Mouse (Mus musculus): Measurements from ENCODE around the gene Foxp1. TPM values are rescaled to one million over a fixed set of nuclear protein-coding genes. Genes with fewer than 3 reads are reported as not detected.

Foxp1 gene
- polyA plus RNA-seq, 1 experiment from 2014 or later = 38.0 TPM

DNA sequence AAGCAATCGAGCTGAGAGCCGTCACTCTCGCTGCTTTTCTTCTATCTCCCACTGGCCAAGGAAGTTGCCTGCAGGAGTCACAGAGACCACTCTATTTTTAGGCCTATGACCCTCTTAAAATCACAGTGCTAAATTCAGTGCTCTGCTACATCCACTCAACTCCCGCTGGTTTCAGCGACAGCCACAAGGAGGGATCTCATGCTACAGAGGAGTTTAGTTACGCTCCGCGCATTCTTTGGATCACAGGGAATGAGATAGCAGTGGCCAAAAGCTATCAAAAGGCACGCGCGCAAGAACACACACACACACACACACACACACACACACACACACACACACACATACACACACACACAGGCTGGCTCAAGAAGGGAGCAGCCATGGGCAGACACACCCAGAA lies 321.9 kb downstream of the Foxp1 start:
- H3K9me3 ChIP-seq (replicated peaks; ENCODE audit: low read length) = no peaks in the 10 kb centered on the region
- DNase-seq (ENCODE audit: low spot score) (peak; percentile 65), ATAC-seq (replicated peaks; ENCODE audit: low FRiP score, low read depth) (no peak)
- peaks cover 26% of the 10 kb centered on the region for H3K4me1 ChIP-seq (replicated peaks; ENCODE audit: insufficient read depth, low read length)
- H3K9ac ChIP-seq (ENCODE audit: low read depth, low read length) = no peak overlapping the region
- H3K36me3 ChIP-seq (ENCODE audit: insufficient read depth, low read length) = no peaks in the 10 kb centered on the region
- no peak overlapping the region for H3K4me3 ChIP-seq (replicated peaks; ENCODE audit: low read depth, low read length)
- no peaks in the 10 kb centered on the region for H3K27me3 ChIP-seq (ENCODE audit: insufficient read depth, low read length)
- WGBS = 15% methylated on average over 11 of the region's 11 CpGs
- TF ChIP-seq CTCF (IDR thresholded peaks at IDR 0.05; ENCODE audit: low read depth) = peak; percentile 37; the same call in 1 of the 2 replicates
- H3K4me2 ChIP-seq (ENCODE audit: low read length) = peak overlapping the region; percentile 5; the same call in 1 of the 2 replicates
- H3K27ac ChIP-seq = no peak overlapping the region

DNA sequence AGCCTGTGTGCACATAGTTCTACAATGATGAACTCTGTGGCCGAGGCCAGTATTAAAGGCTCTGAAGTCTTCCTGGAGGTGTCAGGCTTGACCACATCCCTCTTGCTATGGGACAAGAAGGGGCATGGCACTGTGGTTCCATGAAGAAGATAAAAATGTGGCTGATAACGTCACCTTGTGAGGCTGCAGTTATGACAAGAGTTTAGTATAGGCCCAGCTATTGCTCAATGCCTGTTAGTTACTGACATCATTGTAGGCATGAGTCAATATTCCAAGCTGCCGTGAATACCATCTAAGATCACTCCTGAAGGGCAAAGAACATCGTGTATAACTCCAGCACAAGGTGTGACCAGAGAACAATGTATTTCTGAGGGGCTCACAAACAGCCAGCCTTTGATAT lies 323.2 kb downstream of the Foxp1 start:
- H3K4me3 ChIP-seq (replicated peaks; ENCODE audit: low read depth, low read length) = no peak overlapping the region
- ATAC-seq (replicated peaks; ENCODE audit: low FRiP score, low read depth) (no peak), DNase-seq (ENCODE audit: low spot score) (no peak)
- H3K9ac ChIP-seq (ENCODE audit: low read depth, low read length) = no peak overlapping the region
- WGBS = 81% methylated on average over 4 of the region's 4 CpGs
- H3K27me3 ChIP-seq (ENCODE audit: insufficient read depth, low read length) = no peaks in the 10 kb centered on the region
- H3K9me3 ChIP-seq (replicated peaks; ENCODE audit: low read length) = no peaks in the 10 kb centered on the region
- H3K27ac ChIP-seq = no peak overlapping the region
- H3K36me3 ChIP-seq (ENCODE audit: insufficient read depth, low read length) = no peaks in the 10 kb centered on the region
- no peak overlapping the region for H3K4me2 ChIP-seq (ENCODE audit: low read length)
- peaks cover 16% of the 10 kb centered on the region for H3K4me1 ChIP-seq (replicated peaks; ENCODE audit: insufficient read depth, low read length)
- TF ChIP-seq CTCF (IDR thresholded peaks at IDR 0.05; ENCODE audit: low read depth) = no peak

DNA sequence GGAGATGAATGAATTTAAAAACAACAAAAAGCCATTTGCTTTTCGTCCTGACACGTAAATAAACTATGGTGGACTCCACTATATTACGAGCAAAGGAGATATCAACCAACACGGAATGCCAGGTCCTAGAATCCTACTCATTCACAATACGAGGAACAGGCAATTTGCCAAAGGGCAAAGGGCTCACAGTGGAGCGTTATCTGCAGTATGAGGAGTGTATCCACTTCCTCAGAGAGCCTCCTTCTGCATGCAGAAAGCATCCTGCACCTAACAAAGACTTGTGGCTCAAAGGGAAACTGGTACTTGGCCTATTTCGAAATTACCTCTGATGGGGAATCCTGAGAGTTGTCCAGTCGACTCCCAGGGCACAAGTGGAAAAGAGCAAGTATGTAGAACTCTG lies 328.8 kb downstream of the Foxp1 start:
- H3K9me3 ChIP-seq (replicated peaks; ENCODE audit: low read length) = no peaks in the 10 kb centered on the region
- H3K4me1 ChIP-seq (replicated peaks; ENCODE audit: insufficient read depth, low read length) = no peaks in the 10 kb centered on the region
- no peak overlapping the region for H3K9ac ChIP-seq (ENCODE audit: low read depth, low read length)
- WGBS = 37% methylated on average over 8 of the region's 8 CpGs
- ATAC-seq (replicated peaks; ENCODE audit: low FRiP score, low read depth) = no peak
- no peak for TF ChIP-seq CTCF (IDR thresholded peaks at IDR 0.05; ENCODE audit: low read depth)
- H3K36me3 ChIP-seq (ENCODE audit: insufficient read depth, low read length) = no peaks in the 10 kb centered on the region
- H3K4me3 ChIP-seq (replicated peaks; ENCODE audit: low read depth, low read length) = no peak overlapping the region
- no peaks in the 10 kb centered on the region for H3K27me3 ChIP-seq (ENCODE audit: insufficient read depth, low read length)
- DNase-seq (ENCODE audit: low spot score) = no peak
- H3K27ac ChIP-seq = no peak overlapping the region
- H3K4me2 ChIP-seq (ENCODE audit: low read length) = no peak overlapping the region

DNA sequence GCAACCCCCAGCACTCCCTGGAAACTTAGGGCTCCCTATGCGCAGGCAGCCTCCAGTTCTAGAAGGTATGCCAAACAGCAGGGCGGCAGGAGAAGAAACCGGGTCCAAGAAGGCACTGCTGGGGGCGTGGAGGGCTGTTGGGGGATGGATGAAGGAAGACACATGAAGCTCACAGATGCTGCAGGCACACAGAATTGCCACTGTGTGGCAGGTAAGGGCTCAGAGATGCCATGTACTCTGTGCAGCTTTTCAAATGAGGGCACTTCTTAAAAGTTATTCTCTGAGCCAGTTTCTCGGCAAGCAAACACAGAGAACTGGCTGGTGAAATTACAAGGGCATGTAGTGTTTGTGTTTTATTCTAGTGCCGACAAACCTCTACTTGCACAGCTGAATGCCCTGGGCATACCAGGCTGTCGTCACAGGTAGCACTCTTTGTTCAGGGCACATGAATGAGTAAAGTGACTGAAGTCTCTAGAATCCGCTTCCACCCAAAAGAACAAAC lies 330.8 kb downstream of the Foxp1 start:
- H3K4me1 ChIP-seq (replicated peaks; ENCODE audit: insufficient read depth, low read length) = no peaks in the 10 kb centered on the region
- H3K4me2 ChIP-seq (ENCODE audit: low read length) = no peak overlapping the region
- 60% methylated on average over 8 of the region's 8 CpGs for WGBS
- DNase-seq (ENCODE audit: low spot score) (no peak), ATAC-seq (replicated peaks; ENCODE audit: low FRiP score, low read depth) (no peak)
- no peak overlapping the region for H3K4me3 ChIP-seq (replicated peaks; ENCODE audit: low read depth, low read length)
- no peaks in the 10 kb centered on the region for H3K27me3 ChIP-seq (ENCODE audit: insufficient read depth, low read length)
- no peaks in the 10 kb centered on the region for H3K9me3 ChIP-seq (replicated peaks; ENCODE audit: low read length)
- TF ChIP-seq CTCF (IDR thresholded peaks at IDR 0.05; ENCODE audit: low read depth) = peak; percentile 34; the same call in 1 of the 2 replicates
- H3K36me3 ChIP-seq (ENCODE audit: insufficient read depth, low read length) = no peaks in the 10 kb centered on the region
- no peak overlapping the region for H3K27ac ChIP-seq
- H3K9ac ChIP-seq (ENCODE audit: low read depth, low read length) = no peak overlapping the region

DNA sequence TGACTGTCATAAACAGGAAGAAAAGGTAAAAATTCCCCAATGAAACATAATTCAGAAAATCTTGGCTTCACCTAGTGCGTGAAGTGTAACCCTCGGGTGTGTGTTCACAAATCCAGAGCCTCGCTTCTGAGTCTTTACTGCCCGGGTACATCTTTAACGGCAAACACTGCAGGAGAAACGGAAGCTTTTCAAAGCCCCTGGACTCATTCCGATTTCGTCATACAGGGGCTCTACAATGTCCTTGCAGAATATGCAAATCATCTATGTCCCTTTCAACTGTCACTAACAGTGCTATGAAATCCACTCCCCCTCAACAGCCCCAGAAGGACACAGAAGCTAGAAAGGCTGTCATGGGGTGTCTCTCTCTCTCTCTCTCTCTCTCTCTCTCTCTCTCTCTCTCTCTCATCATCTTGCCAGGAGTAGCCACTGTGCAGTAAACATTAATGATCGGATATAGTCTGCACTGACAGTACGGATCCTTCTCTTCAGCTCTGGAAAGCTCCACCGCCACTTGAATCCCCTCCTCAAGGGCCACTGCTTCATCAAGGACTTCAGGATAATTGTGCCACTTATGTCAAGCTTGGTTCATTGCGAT lies 331.4 kb downstream of the Foxp1 start:
- DNase-seq (ENCODE audit: low spot score) (no peak), ATAC-seq (replicated peaks; ENCODE audit: low FRiP score, low read depth) (no peak)
- Histone ChIP-seq H3K27me3 (ENCODE audit: insufficient read depth, low read length) (no peaks in the 10 kb centered on the region), H3K9me3 (replicated peaks; ENCODE audit: low read length) (no peaks in the 10 kb centered on the region), H3K9ac (ENCODE audit: low read depth, low read length) (no peak overlapping the region), H3K4me2 (ENCODE audit: low read length) (no peak overlapping the region), H3K36me3 (ENCODE audit: insufficient read depth, low read length) (no peaks in the 10 kb centered on the region), H3K4me3 (replicated peaks; ENCODE audit: low read depth, low read length) (no peak overlapping the region), H3K27ac (no peak overlapping the region), H3K4me1 (replicated peaks; ENCODE audit: insufficient read depth, low read length) (no peaks in the 10 kb centered on the region)
- no peak for TF ChIP-seq CTCF (IDR thresholded peaks at IDR 0.05; ENCODE audit: low read depth)
- 51% methylated on average over 12 of the region's 12 CpGs for WGBS

- no peak for TF ChIP-seq CTCF (IDR thresholded peaks at IDR 0.05; ENCODE audit: low read depth)
- Histone ChIP-seq H3K27me3 (ENCODE audit: insufficient read depth, low read length) (no peaks in the 10 kb centered on the region), H3K4me1 (replicated peaks; ENCODE audit: insufficient read depth, low read length) (no peaks in the 10 kb centered on the region), H3K27ac (no peak overlapping the region), H3K4me2 (ENCODE audit: low read length) (no peak overlapping the region), H3K4me3 (replicated peaks; ENCODE audit: low read depth, low read length) (no peak overlapping the region), H3K9me3 (replicated peaks; ENCODE audit: low read length) (no peaks in the 10 kb centered on the region), H3K9ac (ENCODE audit: low read depth, low read length) (no peak overlapping the region), H3K36me3 (ENCODE audit: insufficient read depth, low read length) (no peaks in the 10 kb centered on the region)
- 15% methylated on average over 8 of the region's 8 CpGs for WGBS
- ATAC-seq (replicated peaks; ENCODE audit: low FRiP score, low read depth) = no peak
- no peak for DNase-seq (ENCODE audit: low spot score)
These were observed 332.6 kb downstream of the Foxp1 start for GRCm38 (mm10) chr6:99189967-99190366.
